Mouse (Mus musculus) brain, adult 10 weeks (tissue): Measurements from ENCODE around the gene Krt90. TPM values are rescaled to one million over a fixed set of nuclear protein-coding genes. Genes with fewer than 3 reads are reported as not detected.

Source experiments
- polyA plus RNA-seq: library from polyadenylated mRNA; stranded (reverse); fragments of 350-450 nt; fragmentation: Illumina TruSeq; extraction: RNeasy Lipid Tissue Mini Kit (QIAGEN cat#74804); gene quantifications from one replicate; pipeline ENCODE4 v1.2.3, GENCODE M21; 2015; ENCODE audit warnings: low read depth, low replicate concordance

Krt90 gene
- polyA plus RNA-seq, result not detected

GRCm38 (mm10) chr15:101562850-101563249 is at the start of gene Krt90:
Gene Krt90 (minus strand): TSS chr15:101562950.

GRCm38 (mm10) chr15:101573796-101574345 is 11.1 kb upstream of the Krt90 start, which contains the start of gene Krt75:
Gene Krt75 (minus strand): TSS chr15:101573904.

GRCm38 (mm10) chr15:101550567-101550966 is 12.2 kb downstream of the Krt90 start, which contains the start of gene Krt82:
Gene Krt82 (minus strand): TSS chr15:101550667.

GRCm38 (mm10) chr15:101532720-101533119 is 30.0 kb downstream of the Krt90 start, which contains the start of gene Krt84:
Gene Krt84 (minus strand): TSS chr15:101532820.

GRCm38 (mm10) chr15:101517161-101517560 is 45.6 kb downstream of the Krt90 start, which contains the start of gene Gm49425:
Gene Gm49425 (minus strand): TSS chr15:101517261.

Other genes with a start within 250 kb of the Krt90 start
- 3.3 TPM for gene Krt80, start 192.8 kb downstream of the Krt90 start, polyA plus RNA-seq
- not detected for gene Krt7, start 151.9 kb downstream of the Krt90 start, polyA plus RNA-seq
- gene Krt87, start 124.1 kb downstream of the Krt90 start, polyA plus RNA-seq, result 0.19 TPM
- gene Krt88, start 115.2 kb downstream of the Krt90 start, polyA plus RNA-seq, result not detected
- gene Krt81, start 99.2 kb downstream of the Krt90 start, polyA plus RNA-seq, result not detected
- gene Krt86, start 89.5 kb downstream of the Krt90 start, polyA plus RNA-seq, result not detected
- gene Krt83, start 71.4 kb downstream of the Krt90 start, polyA plus RNA-seq, result not detected
- gene Gm49425, start 45.7 kb downstream of the Krt90 start, polyA plus RNA-seq, result not detected
- gene Krt84, start 30.1 kb downstream of the Krt90 start, polyA plus RNA-seq, result not detected
- gene Krt82, start 12.3 kb downstream of the Krt90 start, polyA plus RNA-seq, result not detected
- gene Krt75, start 11.0 kb upstream of the Krt90 start, polyA plus RNA-seq, result not detected
- gene Gm5414, start 65.2 kb upstream of the Krt90 start, polyA plus RNA-seq, result not detected
- gene Gm5478, start 84.4 kb upstream of the Krt90 start, polyA plus RNA-seq, result not detected
- gene Krt6b, start 117.3 kb upstream of the Krt90 start, polyA plus RNA-seq, result not detected
- not detected for gene Krt6a, start 131.4 kb upstream of the Krt90 start, polyA plus RNA-seq
- gene Krt5, start 149.9 kb upstream of the Krt90 start, polyA plus RNA-seq, result not detected
- not detected for gene Krt71, start 180.2 kb upstream of the Krt90 start, polyA plus RNA-seq
- gene Krt72, start 223.5 kb upstream of the Krt90 start, polyA plus RNA-seq, result not detected
- 0.88 TPM for gene Krt73, start 239.4 kb upstream of the Krt90 start, polyA plus RNA-seq